Mouse (Mus musculus) liver, embryonic 14.5 days (tissue): ENCODE data around the gene Lrrc49. TPM values are rescaled to one million over a fixed set of nuclear protein-coding genes. Genes with fewer than 3 reads are reported as not detected.

ENCODE experiments used
- ATAC-seq: fragments of 200-750 bp; cut with Nextera tagmentation; 2 replicates; pipeline ENCODE4 v1.8.0; 2017; ENCODE audit warnings: moderate number of reproducible peaks, mild to moderate bottlenecking, moderate library complexity; ENCODE audit not compliant: insufficient read depth
- DNase-seq, 3 experiments: peaks; one replicate each; pipeline ENCODE4 v3.0.0-alpha.2; 2012 to 2013; ENCODE audit warnings: low read depth in 3 of 3, low spot score in 3 of 3
- H3K27ac ChIP-seq: fragments of 300-500 bp; sonication (generic); 2 replicates; pipeline ENCODE4 v1.5.1; 2014; ENCODE audit warnings: moderate library complexity, mild to moderate bottlenecking, control low read depth, inconsistent platforms
- H3K27me3 ChIP-seq: fragments of 300-500 bp; sonication (generic); 2 replicates; pipeline ENCODE4 v1.6.1; 2014; ENCODE audit warnings: mild to moderate bottlenecking, low read length, moderate library complexity; ENCODE audit not compliant: control insufficient read depth, insufficient read depth
- H3K36me3 ChIP-seq: fragments of 300-500 bp; sonication (generic); replicated peaks from 2 replicates; pipeline ENCODE4 v1.6.1; 2014; ENCODE audit warnings: low read depth; ENCODE audit not compliant: control insufficient read depth, insufficient read depth
- H3K4me1 ChIP-seq, 2 experiments: fragments of 200-500 bp in 1 of 2; fragments of 300-500 bp in 1 of 2; sonication (generic) in 1 of 2; replicated peaks; 2 replicates each; pipeline ENCODE4 v1.6.1; 2012 to 2014; ENCODE audit warnings: antibody characterized with exemption in 1 of 2, inconsistent platforms in 1 of 2, low read length in 1 of 2; ENCODE audit not compliant: control insufficient read depth in 2 of 2, insufficient read depth in 2 of 2
- H3K4me2 ChIP-seq: fragments of 300-500 bp; sonication (generic); 2 replicates; pipeline ENCODE4 v1.6.1; 2014; ENCODE audit warnings: low read depth, mild to moderate bottlenecking, control low read depth, moderate library complexity
- H3K4me3 ChIP-seq, 2 experiments: fragments of 200-500 bp in 1 of 2; fragments of 300-500 bp in 1 of 2; sonication (generic) in 1 of 2; 2 replicates each; pipeline ENCODE4 v1.5.1; 2012 to 2014; ENCODE audit warnings: low read depth in 2 of 2, low read length in 2 of 2, mild to moderate bottlenecking in 2 of 2, control low read depth in 1 of 2, inconsistent platforms in 1 of 2, moderate library complexity in 1 of 2; ENCODE audit not compliant: insufficient read depth in 1 of 2
- H3K9ac ChIP-seq: fragments of 300-500 bp; sonication (generic); replicated peaks from 2 replicates; pipeline ENCODE4 v1.6.1; 2014; ENCODE audit warnings: mild to moderate bottlenecking, control low read depth, moderate library complexity
- H3K9me3 ChIP-seq: fragments of 300-500 bp; sonication (generic); 2 replicates; pipeline ENCODE4 v1.6.1; 2016; ENCODE audit warnings: low read length, mixed read lengths; ENCODE audit not compliant: control insufficient read depth
- CTCF ChIP-seq: IDR thresholded peaks from 2 replicates; pipeline ENCODE4 v1.5.1; 2016; ENCODE audit warnings: antibody characterized with exemption, low read depth, control low read depth
- EP300 ChIP-seq: IDR thresholded peaks from 2 replicates; pipeline ENCODE4 v1.6.1; 2016; ENCODE audit warnings: antibody characterized with exemption, low read depth
- whole genome bisulfite sequencing: fragments of 180-500 bp; shearing (Covaris S2); extraction: QIAGEN DNeasy Blood & Tissue Kit; methylation state at CpG from one replicate; pipeline ENCODE4 v1.1.7; 2014; ENCODE audit not compliant: insufficient replicate concordance; 5-methylcytosine and 5-hydroxymethylcytosine counted together
- polyA plus RNA-seq, 2 experiments: library from polyadenylated mRNA; depleted of rRNA in 1 of 2; stranded (reverse) in 1 of 2; unstranded in 1 of 2; fragments of >200 nt; fragmentation: Nextera tagmentation in 1 of 2; extraction: Ambion mirVana in 1 of 2; gene quantifications; 2 replicates each; pipeline versions ENCODE4 v1.2.1 to v1.2.3; 2012 to 2014

Gene Lrrc49
- polyA plus RNA-seq, 2 experiments = 0.54 to 0.72 TPM

- TF ChIP-seq CTCF = no peak
- no peak for TF ChIP-seq EP300
- 46% methylated on average over 3 of the region's 3 CpGs for WGBS
- Histone ChIP-seq H3K9me3 (no peaks in the 10 kb centered on the region), H3K27me3 (no peaks in the 10 kb centered on the region; the same call in 1 of the 2 replicates), H3K4me1 (no peaks in the 10 kb centered on the region), H3K36me3 (no peaks in the 10 kb centered on the region), H3K4me2 (no peak overlapping the region), H3K4me3 (no peak overlapping the region), H3K27ac (no peak overlapping the region), H3K9ac (no peak overlapping the region)
- no peak for DNase-seq
- ATAC-seq = no peak
Measured at GRCm38 (mm10) chr9:60528269-60528668, 159.7 kb downstream of the Lrrc49 start.

DNA sequence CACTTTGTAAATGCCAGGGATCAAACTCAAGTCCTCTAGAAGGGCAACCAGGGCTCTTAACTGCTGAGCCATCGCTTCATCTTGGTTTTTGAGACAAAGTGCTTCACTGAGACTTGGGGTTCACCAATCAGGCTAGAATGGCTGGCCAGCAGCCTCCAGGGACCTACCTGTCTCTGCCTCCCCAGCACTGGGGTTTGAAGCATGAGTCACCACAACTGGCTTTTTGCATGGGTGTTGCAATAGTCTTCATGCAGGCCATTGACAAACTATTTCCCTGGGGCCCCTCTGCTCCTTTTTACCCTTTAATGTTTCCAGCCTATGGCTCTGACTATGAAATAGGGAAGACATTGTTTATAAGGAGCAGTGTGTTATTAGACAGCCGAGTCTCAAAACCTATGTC is 160.1 kb downstream of the Lrrc49 start:
- 65% methylated on average over 2 of the region's 2 CpGs for WGBS
- ATAC-seq = no peak
- H3K9ac ChIP-seq = no peak overlapping the region

DNA sequence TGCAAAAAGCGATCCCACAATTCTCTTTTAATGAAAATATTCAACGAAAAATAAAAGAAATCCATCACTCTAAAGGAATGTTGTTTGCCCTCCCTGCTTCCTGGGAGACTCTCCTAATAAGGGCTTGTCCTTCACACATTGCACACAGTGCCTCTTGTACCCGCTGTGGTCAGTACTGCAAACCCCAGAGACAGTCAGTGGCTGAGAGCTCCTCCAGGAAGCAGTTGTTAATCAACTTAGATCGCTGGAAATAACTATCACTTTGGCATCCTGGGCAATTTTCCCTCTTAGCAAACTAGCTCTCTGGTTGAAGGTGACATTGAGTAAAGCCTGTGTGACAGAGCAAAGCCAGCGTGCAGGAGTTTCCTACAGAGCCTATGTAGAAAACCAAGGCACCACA is 160.9 kb downstream of the Lrrc49 start:
- Histone ChIP-seq H3K4me2 (no peak overlapping the region), H3K27me3 (peaks cover under 1% of the 10 kb centered on the region; the same call in 1 of the 2 replicates), H3K4me3 (no peak overlapping the region), H3K9ac (no peak overlapping the region), H3K4me1 (no peaks in the 10 kb centered on the region), H3K9me3 (no peaks in the 10 kb centered on the region), H3K36me3 (no peaks in the 10 kb centered on the region), H3K27ac (no peak overlapping the region)
- DNase-seq (no peak), ATAC-seq (no peak)
- TF ChIP-seq CTCF (no peak), EP300 (no peak)
- WGBS = 43% methylated on average over 5 of the region's 5 CpGs

More for the DNA sequence above, 160.1 kb downstream of the Lrrc49 start:
- H3K27ac ChIP-seq = no peak overlapping the region
- H3K4me3 ChIP-seq = no peak overlapping the region
- H3K36me3 ChIP-seq = no peaks in the 10 kb centered on the region
- no peak overlapping the region for H3K4me2 ChIP-seq
- no peaks in the 10 kb centered on the region for H3K4me1 ChIP-seq
- no peaks in the 10 kb centered on the region; the same call in 1 of the 2 replicates for H3K27me3 ChIP-seq
- no peaks in the 10 kb centered on the region for H3K9me3 ChIP-seq
- DNase-seq = no peak
- TF ChIP-seq CTCF = no peak

- no peak for ATAC-seq
- TF ChIP-seq EP300 (no peak), CTCF (no peak)
- Histone ChIP-seq H3K4me2 (no peak overlapping the region), H3K36me3 (no peaks in the 10 kb centered on the region), H3K4me1 (no peaks in the 10 kb centered on the region), H3K9me3 (no peaks in the 10 kb centered on the region), H3K27ac (no peak overlapping the region), H3K4me3 (no peak overlapping the region), H3K27me3 (peaks cover 7% of the 10 kb centered on the region), H3K9ac (no peak overlapping the region)
- 56% methylated on average over 5 of the region's 5 CpGs for WGBS
- DNase-seq = no peak
Measured at GRCm38 (mm10) chr9:60526195-60526594, 161.8 kb downstream of the Lrrc49 start.

GRCm38 (mm10) chr9:60521806-60522264 is 166.1 kb downstream of the Lrrc49 start, which contains the start of gene Thsd4:
Thsd4 (minus strand) TSS chr9:60522046.
- WGBS = under 1% methylated on average over 38 of the region's 51 CpGs
- TF ChIP-seq EP300 = no peak
- peak; percentile 71 for TF ChIP-seq CTCF
- Histone ChIP-seq H3K4me1 (peaks cover 0 to 4% of the 10 kb centered on the region in 2 experiments; a peak in 1 of 4 replicates), H3K36me3 (no peaks in the 10 kb centered on the region), H3K9ac (no peak within 1 kb of the TSS), H3K4me2 (peak within 1 kb of the TSS; percentile 31), H3K4me3 (peak within 1 kb of the TSS; percentile 39 to 51), H3K27me3 (peaks cover 15% of the 10 kb centered on the region), H3K27ac (no peak within 1 kb of the TSS), H3K9me3 (no peaks in the 10 kb centered on the region)
- no peak for ATAC-seq
- peak in 1 of 3 experiments; percentile 14 for DNase-seq
